Mouse (Mus musculus) fibroblast of lung, adult 2 months (primary cell): ENCODE measurements around the gene Il34.

Experiments used
- DNase-seq: peaks from one replicate; pipeline ENCODE4 v3.0.0-alpha.2; 2011; ENCODE audit warnings: low read depth

Gene Il34

GRCm38 (mm10) chr8:110706288-110706870 lies 99.3 kb downstream of the Il34 start:
- no peak for DNase-seq

- no peak for DNase-seq
Measured at GRCm38 (mm10) chr8:110705391-110706287, 100.1 kb downstream of the Il34 start.

GRCm38 (mm10) chr8:110704103-110704502 lies 101.6 kb downstream of the Il34 start:
- DNase-seq, result no peak

- DNase-seq, result no peak
Measured at GRCm38 (mm10) chr8:110703460-110704061, 102.2 kb downstream of the Il34 start.

GRCm38 (mm10) chr8:110702636-110703459 lies 102.9 kb downstream of the Il34 start:
- DNase-seq, result no peak

GRCm38 (mm10) chr8:110700561-110700960 lies 105.2 kb downstream of the Il34 start:
- no peak for DNase-seq

- no peak for DNase-seq
Measured at GRCm38 (mm10) chr8:110699501-110699900, 106.2 kb downstream of the Il34 start.

- DNase-seq, result no peak
Measured at GRCm38 (mm10) chr8:110698098-110698497, 107.6 kb downstream of the Il34 start.

GRCm38 (mm10) chr8:110697571-110697970 lies 108.2 kb downstream of the Il34 start:
- no peak for DNase-seq

- no peak for DNase-seq
Measured at GRCm38 (mm10) chr8:110696051-110696450, 109.7 kb downstream of the Il34 start.

- DNase-seq, result no peak
Measured at GRCm38 (mm10) chr8:110695431-110695830, 110.3 kb downstream of the Il34 start.

- no peak for DNase-seq
Measured at GRCm38 (mm10) chr8:110694826-110695225, 110.9 kb downstream of the Il34 start.

- DNase-seq, result no peak
Measured at GRCm38 (mm10) chr8:110694226-110694625, 111.5 kb downstream of the Il34 start.
